Mouse (Mus musculus) brain, adult 2 months (tissue): ENCODE results near the gene Zic2.

ENCODE experiments used
- DNase-seq: peaks from one replicate; pipeline ENCODE4 v3.0.0; 2011; ENCODE audit warnings: low read depth, low spot score

The Zic2 gene

DNA sequence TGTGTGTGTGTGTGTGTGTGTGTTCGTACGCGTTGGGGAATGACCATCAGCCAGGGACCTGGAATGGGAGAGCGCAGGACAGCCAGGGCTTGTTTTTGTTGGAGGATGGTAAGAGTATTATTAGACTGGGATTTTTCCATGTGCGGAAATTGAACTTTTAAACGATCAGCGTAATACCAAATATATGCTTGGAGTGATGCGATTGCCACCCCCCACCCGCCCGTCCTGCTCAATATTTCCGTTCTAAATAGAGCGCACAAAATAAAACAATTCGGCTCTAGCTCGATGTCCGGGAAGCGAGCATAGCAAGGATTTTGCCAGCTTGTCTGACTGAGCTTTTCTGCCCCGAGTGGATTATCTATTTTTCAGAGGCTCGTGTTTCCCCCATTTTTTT is 1.6 kb downstream of the Zic2 start:
- no peak for DNase-seq

DNA sequence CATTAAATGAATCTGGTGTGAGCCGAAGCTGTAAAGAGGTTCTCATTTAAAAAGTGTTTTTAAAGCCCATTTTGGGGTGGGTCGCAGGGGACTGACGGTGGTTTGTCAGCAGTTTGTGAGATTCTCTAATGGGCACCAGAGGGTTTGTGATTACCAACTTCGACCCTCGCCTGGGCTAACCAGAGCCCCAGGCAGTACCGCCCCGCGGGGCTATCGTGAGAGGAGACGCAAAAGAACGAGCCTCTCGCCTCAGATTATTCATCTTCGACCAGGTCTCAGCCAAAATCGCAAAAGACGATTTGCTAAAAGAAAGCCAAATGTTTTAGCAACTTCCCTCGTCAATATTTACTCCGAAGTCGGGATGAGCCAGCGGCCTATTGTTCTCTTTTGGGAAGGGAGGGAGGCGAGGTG is 2.0 kb downstream of the Zic2 start:
- no peak for DNase-seq

DNA sequence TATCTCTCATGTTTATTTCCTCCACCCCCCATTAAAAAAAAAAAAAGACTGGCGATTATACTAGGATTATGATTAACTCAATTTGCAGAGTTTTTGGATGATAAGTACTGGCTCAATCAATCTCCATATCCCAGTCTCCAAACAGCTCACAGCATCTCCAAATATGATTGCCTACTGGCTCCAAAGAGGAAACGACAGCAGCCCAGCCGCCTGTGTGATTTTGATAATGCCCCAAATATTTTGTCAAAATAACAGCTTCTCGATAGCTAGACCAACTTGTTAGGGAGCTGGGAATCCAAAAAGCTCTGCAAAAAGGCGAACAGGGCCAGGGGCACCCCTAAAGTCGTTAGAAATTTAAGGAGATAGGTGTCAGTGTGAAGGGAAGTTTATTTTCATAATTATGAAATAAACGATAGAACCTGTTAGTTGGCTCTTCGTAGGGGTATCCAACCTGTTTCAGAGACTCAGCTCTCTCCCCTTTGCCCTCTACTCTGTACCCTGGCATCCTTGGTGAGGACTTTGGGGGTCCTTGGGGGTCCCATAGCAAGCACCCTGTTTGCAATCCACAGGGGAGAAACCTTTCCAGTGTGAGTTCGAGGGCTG is 2.8 kb downstream of the Zic2 start:
- DNase-seq = no peak

DNA sequence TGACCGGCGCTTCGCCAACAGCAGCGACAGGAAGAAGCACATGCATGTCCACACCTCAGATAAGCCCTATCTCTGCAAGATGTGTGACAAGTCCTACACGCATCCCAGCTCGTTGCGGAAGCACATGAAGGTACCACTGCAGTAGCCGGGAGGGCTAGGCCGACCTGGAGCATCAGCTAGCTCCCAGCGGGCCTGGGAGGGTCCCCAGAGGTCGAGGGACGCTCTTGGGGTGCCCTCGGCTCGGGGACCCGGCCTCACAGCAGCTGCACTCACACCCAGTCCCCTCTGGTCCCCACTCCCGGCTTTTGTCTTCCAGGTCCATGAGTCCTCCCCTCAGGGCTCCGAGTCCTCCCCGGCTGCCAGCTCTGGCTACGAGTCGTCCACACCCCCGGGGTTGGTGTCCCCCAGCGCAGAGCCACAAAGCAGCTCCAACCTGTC is 3.4 kb downstream of the Zic2 start:
- no peak for DNase-seq

DNA sequence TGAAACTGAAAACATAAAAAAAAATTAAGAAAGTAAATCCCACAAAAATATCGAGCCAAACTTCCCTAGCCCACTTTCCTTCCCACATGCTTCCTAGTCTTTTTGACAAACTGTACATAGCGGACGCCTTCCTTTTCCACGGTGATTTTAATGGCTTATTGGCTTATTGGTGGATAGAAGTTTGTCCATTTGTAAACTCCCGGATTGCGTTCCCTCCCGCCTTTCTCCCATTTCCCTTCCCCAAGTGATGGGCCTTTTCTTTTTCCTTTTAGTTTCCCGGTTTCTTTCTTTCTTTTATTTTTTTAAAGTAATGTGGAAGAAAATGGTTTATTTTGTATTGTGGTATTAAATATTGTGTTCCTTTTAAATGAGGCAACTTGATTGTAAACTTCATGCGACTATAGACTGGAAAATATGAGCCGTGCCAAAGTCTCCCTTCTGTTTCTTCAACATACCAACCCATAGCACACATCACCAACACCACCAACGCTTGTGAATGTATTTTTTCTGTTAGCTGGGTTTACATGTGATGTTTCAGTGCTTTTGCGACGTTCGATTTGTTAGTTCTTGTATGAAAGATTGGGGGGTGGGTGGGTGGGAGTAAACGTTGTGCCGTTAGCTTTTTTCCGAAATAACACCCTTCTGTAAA is 4.3 kb downstream of the Zic2 start:
- no peak for DNase-seq

DNA sequence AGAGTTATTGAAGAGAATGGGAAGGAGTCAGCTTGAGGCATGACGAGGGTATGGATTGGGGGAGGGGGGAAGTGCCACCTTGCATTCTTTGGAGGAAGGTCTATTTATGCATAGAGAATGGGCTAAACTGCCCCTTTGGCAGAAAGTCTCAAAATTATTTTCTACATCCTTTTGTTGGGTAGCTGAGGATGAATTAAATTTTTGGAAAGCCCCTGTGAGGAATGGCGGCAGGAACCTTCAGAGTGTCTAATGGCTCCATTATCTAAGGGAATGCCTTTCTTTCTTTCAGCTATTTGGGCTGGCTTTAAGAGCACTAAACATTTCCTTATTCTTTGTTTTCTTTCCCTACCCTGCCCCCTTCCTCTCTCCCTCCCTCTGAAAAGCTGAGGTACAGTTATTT is 5.1 kb downstream of the Zic2 start:
- DNase-seq = peak; percentile 44

DNA sequence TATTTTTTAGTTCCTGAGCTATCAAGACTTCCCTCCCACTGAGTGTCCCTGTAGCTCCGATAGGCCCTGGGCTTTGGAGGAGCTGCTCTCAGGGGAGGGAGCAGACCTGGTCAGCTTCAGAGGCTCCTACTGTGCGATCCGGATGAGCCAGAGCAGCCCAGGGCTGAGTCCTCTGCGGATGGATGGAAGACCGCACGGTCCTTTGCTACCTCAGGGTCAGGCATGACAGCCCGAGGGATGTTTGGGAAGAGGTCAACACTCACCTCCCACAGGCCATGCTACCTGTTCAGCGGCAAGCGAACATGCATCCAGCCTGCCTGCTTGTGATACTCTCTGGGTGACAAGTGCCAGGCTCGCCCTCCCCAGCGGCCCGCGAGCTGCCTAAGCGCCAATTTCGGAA is 5.9 kb downstream of the Zic2 start:
- peak; percentile 65 for DNase-seq

DNA sequence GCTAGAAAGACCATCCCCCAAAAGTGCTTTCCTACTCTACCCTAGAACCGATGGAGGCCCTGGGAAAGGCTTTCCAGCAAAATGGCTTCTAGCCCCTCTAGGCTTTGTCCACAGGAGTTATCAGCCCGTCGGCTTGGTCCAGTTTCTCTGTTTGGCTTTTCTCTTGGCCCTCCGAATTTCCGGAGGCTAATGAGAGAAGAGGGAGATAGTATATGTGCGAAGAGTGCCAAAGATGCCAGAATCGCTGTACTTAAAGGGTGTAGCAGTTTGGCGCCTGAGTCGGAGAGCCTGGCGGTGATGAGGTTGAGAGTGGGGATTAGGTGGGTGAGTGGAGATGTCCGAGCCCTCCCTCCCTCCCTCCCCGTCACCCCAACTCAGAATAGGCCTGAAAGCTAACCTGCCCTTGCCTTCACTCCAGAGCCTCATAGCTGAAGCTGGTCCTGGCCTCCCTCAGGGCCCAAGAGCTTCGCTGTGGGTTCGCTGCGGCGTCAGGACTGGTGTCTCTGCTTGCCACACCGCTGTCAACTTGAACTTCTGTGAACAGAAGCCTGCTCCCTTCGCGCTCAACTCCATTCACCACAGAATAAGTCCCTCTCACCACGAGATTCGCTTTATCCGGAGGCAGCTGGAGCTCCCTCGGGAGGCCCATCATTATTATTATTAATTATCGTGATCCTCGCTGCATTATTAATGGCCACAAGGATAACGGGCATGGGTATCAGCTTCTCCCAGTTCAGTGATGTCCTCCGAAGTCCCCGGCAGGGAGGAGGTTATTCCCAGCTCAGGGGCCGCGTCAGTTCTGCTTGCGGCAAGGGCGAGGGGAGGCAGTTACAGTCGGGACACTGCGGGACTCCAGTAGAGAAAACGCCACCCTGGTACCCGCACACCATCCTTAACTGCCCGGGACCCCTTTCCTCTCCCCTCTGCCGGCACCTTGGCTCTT is 7.1 kb downstream of the Zic2 start:
- peak; percentile 60 for DNase-seq

DNA sequence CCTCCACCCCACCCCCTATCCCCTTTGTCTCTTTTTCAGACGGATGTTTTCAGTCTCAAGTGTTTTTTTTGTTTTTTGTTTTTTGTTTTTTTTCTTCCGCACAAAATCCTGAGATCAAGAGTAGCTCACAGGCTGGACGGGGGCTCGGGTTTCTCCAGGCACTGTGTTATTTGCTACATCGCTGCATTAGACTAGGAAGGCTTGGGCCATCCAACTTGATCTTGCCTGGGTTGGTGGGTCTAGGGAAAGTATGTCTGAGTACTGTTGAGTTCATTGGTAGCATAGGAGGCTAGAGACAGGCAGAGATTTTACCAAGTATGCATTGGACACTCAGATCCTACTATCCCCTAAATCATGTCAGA is 7.8 kb downstream of the Zic2 start:
- no peak for DNase-seq

DNA sequence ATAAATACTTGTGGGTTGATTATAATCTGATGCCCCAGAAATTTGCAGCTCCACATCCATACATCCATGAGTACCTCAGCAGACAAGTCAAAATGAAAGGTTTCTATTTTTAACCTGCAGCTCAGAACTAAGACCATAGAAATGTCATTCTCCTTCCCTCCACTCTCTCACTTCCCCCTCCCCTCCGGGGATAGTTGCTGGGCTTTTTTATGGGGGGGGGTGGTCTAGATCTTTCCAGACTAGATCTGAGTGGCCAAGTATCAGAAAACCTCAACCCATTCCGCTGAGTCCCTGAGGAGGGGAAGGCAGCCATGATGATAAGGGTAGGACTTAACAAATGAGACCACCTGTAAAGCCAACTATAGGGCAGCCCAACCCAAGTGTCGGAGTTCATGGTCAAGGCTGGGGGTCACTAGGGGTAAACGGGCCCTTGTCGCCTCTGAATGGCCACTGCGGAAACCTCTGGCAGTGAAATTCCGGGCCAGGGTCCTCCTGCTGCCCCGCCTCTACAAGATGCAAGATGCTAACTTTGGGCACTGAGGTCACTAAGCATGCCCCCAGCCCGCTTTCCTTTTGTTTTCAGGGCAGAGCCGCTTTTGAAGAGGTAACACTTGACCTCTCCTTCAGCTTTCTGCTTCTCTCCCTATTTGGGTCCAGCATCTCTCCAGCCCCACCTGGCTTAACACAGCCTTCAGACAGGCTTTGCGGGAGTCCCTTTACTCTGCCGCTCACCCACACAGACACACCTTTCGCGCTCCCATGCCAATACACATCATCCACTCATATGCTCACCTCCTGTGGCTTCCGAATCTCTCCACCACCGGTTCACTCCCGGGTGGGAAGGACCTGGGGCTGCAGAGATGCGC is 8.6 kb downstream of the Zic2 start:
- peak; percentile 89 for DNase-seq

DNA sequence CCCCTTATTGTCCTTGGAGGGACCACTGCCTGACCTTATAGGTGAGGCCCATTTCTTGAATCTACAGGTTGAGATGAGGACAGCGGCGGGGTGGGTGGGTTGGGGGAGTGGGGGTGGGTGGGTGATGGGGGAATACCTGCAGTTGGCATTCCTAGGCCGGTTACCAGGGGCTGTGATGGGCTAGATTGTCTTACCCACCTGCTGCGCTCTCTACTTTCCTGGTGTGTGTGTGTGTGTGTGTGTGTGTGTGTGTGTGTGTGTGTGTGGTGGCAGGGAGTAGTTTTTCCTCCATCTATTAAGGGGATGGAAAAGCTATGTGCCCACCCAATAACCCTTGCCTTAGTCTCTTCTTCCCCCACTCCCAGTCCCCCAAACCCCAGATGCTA is 9.2 kb downstream of the Zic2 start:
- DNase-seq = no peak

DNA sequence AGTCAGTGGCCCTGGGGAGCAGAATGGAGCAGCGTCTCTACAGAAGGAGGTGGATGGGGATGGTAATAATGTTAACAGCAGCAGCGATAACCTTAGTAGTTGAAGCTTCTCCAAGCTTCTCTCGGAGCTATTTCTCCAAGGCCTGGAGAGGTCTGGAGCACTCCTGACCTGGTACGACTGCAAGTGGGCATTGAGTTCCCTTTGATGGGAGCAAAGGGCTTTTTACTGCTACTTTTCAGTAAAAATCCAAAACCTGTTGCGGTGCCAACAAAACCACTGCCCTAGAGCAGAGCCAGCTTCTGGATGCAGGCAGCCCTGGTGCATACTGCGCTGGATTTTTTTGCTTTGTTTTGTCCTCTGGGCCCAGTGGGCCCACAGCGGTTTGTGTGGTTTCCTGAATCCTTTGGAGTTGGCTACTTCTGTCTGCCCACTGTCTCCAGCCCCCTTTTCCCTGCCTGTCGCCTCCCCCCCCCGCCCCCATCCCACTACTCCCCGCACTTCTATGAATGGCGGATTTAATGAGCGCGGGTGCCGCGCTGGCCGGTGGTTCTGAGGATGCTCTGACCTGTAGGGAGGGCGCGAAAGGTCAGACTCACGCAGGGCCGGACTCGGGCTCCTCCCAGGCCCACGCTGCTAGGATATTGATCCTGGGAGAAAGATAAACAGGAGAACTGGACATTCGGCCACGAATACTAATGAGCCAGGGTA is 9.8 kb downstream of the Zic2 start:
- DNase-seq = peak; percentile 67

DNA sequence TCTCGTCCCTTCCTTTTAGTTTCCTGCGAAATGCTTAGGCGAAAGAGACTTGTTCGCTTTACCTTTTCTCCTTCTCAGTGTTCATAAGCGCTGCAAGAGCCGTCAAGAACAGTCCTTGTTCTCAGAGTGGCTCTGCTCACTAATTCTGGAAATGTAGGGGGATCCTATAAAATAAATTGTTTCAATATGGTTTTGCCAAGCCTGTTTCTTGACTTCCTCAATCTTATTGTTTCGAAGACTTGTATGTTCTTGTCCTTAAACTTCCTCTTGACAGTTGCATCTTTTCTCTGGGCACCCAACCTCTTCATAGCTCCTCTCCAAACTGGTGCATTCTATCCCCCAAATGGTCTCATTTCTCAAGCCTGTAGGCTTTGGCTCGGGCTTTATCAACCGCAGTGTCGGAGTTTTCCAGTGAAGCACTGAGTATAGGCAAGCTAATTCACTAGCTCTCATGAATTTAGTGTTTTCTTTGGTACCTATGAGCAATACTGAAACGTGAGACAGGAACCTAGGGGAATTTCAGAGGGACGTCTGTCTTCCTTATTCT is 10.5 kb downstream of the Zic2 start:
- peak; percentile 45 for DNase-seq

DNA sequence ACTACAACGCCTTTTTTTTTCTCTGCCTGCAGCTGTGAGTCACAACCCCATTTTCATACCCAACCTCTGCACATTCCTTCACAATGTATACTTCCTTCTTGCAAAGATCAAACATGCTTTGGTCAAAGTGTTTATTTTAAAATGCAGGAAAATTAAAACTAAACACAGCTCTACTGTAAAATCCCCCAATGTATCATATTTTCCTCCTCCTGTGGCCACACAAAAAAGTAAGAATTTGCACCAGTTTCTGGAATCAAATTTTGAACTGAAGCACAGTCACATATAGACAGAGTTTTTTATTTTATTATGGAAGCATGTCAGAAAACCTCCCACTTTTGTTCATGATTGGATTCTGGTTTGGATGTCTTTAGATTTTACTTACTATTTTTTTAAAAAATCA is 11.4 kb downstream of the Zic2 start:
- DNase-seq = no peak

DNA sequence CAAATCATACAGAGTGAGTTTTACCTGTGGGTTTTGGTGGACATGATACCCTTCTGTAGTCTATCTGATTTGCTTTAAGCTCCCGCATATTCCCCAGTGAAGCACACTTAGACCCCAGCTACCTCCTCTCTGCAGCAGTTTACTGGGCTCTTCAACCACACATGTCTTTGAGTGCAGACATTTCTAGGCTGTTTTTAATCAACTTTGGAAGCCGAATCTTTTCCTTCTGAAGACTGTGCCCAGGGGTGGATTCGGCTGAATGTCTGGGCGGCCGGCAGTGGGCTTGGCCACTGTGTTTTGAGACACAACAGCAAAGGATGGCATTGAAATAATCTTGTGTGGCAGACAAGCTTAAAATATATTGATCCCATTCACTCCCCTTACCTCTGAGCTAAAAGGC is 12.1 kb downstream of the Zic2 start:
- peak; percentile 22 for DNase-seq

DNA sequence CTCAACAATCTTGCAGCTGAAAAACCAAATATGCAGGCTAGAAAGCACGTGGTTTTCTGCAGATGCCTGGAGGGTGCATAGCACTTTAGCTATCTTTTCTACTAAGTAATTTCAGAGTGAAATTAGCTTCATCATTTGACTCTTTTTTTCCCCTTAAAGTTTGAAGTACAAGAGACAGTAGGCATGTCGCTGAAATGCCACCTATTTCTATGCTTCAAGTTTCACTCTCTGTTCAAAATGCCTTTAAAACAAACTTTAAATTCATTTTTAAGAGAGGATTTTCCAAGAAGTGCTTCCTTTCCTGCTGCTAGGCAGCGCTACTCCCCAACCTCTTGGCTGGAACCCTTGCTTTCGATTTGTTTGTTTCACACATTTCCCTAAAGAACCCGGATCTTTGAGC is 13.8 kb downstream of the Zic2 start:
- DNase-seq = peak; percentile 58

DNA sequence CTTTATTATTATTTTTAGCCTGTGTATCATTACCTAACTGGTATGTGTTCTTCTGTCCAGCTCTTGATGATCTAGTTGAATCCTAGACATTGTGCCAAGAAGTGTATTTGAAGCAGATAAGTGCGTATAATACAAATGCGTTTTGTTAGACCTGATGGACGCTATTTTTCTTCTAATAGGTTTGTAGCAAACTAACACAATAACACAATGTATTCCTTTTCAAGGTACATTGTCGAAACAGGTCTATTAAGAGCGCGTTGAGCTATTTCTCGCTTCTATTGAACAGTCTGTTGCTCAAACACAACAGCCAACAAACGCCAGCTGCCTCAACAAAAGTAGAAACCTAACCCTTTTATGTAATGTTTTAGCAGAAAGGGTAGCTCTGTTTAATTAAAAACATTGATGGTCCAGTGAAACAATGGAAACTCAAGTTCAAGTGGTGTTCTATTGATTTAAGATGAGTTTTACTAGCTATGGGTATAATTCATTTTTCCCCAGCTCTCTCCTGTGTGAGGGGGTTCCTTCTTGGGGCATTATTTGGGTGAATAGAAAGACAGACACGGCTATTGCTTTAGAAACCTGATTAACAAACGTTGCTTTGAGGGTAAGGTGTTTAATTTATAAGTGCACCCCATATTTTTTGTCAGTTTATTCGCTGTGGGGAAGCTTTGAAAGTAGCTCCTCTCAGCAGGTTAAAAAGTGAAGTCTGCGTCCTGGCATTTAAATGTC is 14.6 kb downstream of the Zic2 start:
- DNase-seq = peak; percentile 59

DNA sequence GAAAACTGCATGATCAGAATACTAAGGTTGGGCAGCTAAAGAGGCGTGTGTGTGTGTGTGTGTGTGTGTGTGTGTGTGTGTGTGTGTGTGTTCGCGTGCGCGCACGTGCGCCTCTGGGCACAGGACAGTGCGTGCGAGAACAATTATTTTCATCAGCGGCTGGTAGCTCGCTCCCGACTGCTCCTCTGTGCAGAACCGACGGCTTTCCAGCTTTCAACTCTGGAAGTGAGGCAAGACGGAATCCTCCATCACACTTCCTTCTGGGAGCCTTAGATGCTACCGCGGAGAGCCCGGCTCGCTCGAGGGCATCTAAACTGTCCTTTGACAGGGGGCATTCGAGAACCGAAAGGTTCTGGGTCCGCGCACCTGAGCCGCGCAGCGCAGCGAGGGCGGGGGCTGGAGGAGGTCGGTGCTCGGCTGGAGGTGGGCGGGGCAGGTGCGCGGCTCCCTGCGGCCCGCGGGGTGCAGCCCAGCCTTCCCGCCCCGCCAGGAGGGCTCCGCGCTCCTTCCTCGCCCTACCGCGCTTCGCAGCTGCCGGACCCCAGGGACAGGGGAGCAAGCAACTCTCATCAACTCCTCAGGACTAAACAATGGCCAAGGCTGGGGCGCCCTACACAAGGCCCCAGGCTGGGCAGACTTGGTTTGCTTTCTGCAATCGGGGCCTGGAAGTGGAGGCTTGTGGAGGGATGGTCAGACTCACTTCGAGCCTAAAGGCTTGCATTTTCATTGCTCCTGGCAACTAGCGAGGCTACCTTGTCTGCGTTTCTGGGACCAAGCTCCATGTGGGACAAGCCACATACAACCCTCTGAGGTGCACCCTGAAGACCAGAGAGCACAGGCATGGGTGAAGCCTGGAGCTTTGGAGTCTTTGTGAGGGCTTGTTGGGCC is 15.4 kb downstream of the Zic2 start, which contains the start of gene Gm10837:
Gene Gm10837 (plus strand): TSS at position 146 of the 888 bp plus-strand sequence.
- peak; percentile 54 for DNase-seq

DNA sequence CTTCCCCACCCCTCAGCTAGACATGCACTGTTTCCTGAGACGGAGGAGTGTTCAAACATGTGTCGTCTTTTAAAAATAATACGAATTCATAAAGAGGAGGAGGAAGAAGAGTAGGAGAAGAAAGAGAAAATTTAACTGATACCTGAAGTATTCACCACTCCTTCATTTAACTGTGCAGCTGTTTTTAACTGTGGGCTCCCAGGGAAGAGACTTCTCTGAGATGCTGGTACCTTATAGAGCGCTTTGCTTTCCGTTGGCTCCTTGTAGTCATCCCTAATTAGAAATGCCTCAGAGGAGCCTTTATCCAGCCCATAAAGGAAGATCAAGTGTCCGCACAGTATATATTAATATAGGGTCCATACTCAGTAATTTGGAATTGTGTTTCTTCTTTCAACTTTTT is 16.3 kb downstream of the Zic2 start:
- no peak for DNase-seq
